Mouse (Mus musculus) gastrocnemius, postnatal 14 days (tissue): ENCODE data around the gene Arfip1. TPM values are rescaled to one million over a fixed set of nuclear protein-coding genes. Genes with fewer than 3 reads are reported as not detected.

Experiments
- DNase-seq: peaks from one replicate; pipeline ENCODE4 v3.0.0; 2021; ENCODE audit warnings: mixed read lengths
- intact Hi-C: fragments of 180-260 bp; cut with DNase I; formaldehyde crosslinking; loops from one replicate; pipeline ENCODE4 v1.15.1; 2025; ENCODE audit warnings: low total_unique reads
- total RNA-seq, 2 experiments: library from RNA; stranded (reverse); gene quantifications; 2 replicates each; pipeline ENCODE4 v1.2.3; 2021

The Arfip1 gene
- total RNA-seq, 2 experiments from 2014 or later: 14.0 to 17.4 TPM

GRCm38 (mm10) chr3:84472527-84472926 lies 109.9 kb downstream of the Arfip1 start:
- peak; percentile 22 for DNase-seq
- intact Hi-C loops: no loop called here

- intact Hi-C loops: no loop called here
- DNase-seq: no peak
Measured at GRCm38 (mm10) chr3:84471146-84471545, 111.3 kb downstream of the Arfip1 start.

GRCm38 (mm10) chr3:84468111-84468453 lies 114.3 kb downstream of the Arfip1 start:
- intact Hi-C loops: no loop called here
- no peak for DNase-seq

GRCm38 (mm10) chr3:84467419-84468110 lies 114.9 kb downstream of the Arfip1 start:
- DNase-seq: no peak
- intact Hi-C loops: no loop called here

DNA sequence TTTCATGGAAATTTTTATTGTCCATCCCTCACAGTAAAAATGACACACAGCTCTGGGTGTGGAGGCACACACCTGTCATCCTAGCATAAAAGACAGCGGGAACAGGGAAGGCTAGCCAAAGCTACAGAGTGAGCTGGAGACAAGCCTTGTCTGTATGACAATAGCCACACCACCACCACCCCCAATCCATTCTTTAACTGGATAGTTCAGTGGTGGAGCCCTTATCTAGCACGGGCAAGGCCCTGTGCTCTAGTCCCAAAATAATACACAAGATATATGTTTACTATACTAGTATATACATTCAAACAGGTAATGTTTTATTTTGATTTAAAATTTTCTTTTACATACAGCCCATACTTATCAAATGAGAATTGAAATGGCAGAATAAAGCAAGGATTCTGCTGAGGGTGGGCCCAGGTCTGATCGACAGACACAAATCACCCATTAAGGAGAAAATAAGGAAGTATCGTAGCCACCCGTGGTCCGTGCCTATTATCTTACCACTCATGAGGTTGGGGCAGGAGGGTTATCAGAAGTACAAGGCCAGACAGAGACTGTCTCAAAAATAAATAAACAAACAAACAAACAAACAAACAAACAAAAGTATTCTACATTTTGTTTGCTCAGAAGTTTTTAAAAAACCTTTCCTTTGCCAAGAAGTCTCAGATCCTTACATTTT lies 116.5 kb downstream of the Arfip1 start:
- intact Hi-C loops: no loop called here
- DNase-seq: no peak

DNA sequence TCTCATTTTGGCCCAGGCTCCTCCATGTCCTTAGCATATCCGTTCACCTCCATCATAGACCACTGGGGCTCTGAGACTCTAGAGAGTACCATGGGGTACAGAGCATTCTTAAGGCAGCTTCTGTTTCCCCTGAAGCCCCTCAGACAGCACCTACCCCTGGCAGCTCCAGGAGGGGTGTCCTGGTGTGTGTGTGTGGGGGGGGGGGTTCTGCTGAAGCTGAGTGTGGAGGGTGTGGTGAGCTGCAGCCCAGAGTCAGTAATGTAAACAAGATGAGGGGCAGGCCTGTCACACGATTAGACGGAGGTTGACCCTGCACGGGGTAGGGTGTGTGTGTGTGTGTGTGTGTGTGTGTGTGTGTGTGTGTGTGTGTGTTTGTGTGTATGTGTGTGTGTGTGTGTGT lies 120.7 kb downstream of the Arfip1 start:
- intact Hi-C loops: no loop called here
- DNase-seq: no peak

GRCm38 (mm10) chr3:84460952-84461351 lies 121.5 kb downstream of the Arfip1 start:
- DNase-seq: no peak
- intact Hi-C loops: no loop called here

- DNase-seq: no peak
- intact Hi-C loops: no loop called here
Measured at GRCm38 (mm10) chr3:84460499-84460898, 121.9 kb downstream of the Arfip1 start.

DNA sequence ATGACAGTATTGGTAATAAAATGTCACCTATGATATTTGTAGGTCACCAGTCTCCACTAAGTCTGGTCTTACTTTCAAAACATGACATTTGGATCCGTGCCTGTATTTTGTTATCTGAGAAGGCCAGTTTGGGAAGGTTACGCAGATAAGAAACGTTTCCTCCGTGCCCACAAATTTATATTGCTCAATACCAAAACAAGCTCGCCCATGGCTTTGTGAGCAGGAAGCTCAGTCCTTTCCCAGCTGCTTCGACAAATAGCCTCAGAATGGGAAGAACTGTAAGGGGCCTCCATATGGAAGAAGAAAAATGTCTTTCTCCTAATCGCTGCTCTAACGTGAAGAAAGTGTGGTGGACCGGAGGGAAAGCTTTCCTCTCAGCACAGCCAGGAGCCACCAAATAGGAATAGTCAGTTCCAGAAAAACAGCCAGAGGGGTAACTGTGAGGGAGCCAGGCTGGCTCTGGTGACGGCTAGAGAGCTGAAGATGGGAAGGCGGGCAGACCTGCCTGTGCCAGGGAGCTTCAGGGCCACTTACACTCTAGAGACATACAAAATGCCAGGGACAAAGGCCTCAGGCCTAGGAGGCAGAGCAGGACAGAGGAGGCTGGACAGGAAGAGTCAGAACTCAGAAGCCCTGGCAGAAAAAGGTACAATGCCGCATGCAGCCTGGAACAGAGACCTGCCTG lies 126.5 kb downstream of the Arfip1 start:
- DNase-seq: no peak
- intact Hi-C loops: no loop called here

DNA sequence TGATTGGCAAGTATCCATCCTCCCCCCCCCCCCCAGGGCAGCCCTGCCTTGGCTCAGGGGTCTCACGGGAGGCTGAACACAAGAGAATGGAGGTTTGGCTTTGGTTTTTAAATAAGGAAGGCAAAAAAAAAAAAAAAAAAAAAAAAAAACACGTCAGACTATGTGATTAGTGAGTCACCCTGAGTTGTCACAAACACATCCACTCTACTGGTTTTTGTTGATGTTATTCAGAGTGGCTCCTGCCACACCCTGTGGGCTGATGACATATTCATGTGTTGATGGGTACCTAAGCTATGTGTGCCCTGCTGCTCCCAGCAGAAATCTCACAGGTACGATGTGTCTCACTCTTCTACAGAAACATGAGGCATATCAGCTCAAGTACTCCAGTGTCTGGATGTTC lies 131.8 kb downstream of the Arfip1 start:
- DNase-seq: no peak
- intact Hi-C loops: no loop called here

DNA sequence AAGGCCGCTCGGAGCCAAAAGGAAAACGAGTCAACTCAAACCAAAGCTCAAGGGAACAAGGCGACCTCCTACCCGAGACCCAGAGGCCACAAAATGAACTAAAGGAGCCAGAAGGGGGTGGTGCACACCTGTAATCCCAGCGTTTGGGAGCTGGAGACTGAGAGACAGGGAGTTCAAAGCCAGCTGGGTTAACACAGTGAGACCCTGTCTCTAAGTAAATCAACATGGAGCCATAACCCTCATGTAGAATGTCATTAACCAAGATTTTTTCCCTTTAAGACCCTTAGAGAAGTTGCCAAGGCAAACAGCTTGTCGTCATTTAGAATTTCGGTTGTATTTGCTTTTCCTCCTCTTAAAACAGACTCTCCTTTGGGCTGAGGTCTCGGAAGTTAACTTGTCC lies 133.4 kb downstream of the Arfip1 start:
- intact Hi-C loops: no loop called here
- no peak for DNase-seq

GRCm38 (mm10) chr3:84447803-84448202 lies 134.6 kb downstream of the Arfip1 start:
- DNase-seq: peak; percentile 37
- intact Hi-C loops: no loop called here

Other genes with a start within 250 kb of the Arfip1 start
- under 1 TPM; 0.24 to 0.55 TPM for gene Fhdc1, start 102.2 kb downstream of the Arfip1 start, total RNA-seq
- 10 to 100 TPM; 11.1 to 14.2 TPM for gene Tigd4, start 10.9 kb upstream of the Arfip1 start, total RNA-seq
- gene Tmem154, start 83.6 kb upstream of the Arfip1 start, total RNA-seq: 1 to 10 TPM; 1.4 to 2.1 TPM
- gene Fbxw7, start 232.6 kb upstream of the Arfip1 start, total RNA-seq: 10 to 100 TPM; 20.2 to 35.4 TPM